Mouse (Mus musculus) gastrocnemius, adult 2 months (tissue): ENCODE results near the gene Adnp. TPM values are rescaled to one million over a fixed set of nuclear protein-coding genes. Genes with fewer than 3 reads are reported as not detected.
A peak's percentile ranks its signal among the peaks of the same experiment; 100 is the strongest.

Experiments used
- DNase-seq: peaks from one replicate; pipeline ENCODE4 v3.0.0; 2022
- H3K27ac ChIP-seq: fragments of 200-600 bp; 2 replicates; pipeline ENCODE4 v1.8.1; 2022; ENCODE audit warnings: mild to moderate bottlenecking
- H3K4me3 ChIP-seq: fragments of 200-600 bp; 2 replicates; pipeline ENCODE4 v1.8.1; 2022; ENCODE audit warnings: mild to moderate bottlenecking, moderate library complexity
- CTCF ChIP-seq: fragments of 200-600 bp; IDR thresholded peaks from 2 replicates; pipeline ENCODE4 v1.8.1; 2022; ENCODE audit warnings: antibody characterized with exemption, mild to moderate bottlenecking, moderate library complexity
- intact Hi-C: fragments of 180-260 bp; cut with DNase I; formaldehyde crosslinking; loops from one replicate; pipeline ENCODE4 v1.15.1; 2025
- long read RNA-seq, 2 experiments: library from polyadenylated mRNA; stranded (forward); transcript quantifications; one replicate each; pipeline ENCODE4 v2.0.0; 2021
- total RNA-seq, 2 experiments: library from RNA; stranded (reverse); gene quantifications; 2 replicates each; pipeline ENCODE4 v1.2.3; 2021

The Adnp gene
- 10 to 100 TPM; 14.6 to 16.2 TPM for total RNA-seq
- long read RNA-seq, experiment 1, full-length matches to known transcripts, result 4 of 5 reads
- long read RNA-seq, experiment 1, partial matches to known transcripts, result 1 of 5 reads
- long read RNA-seq, experiment 1, other reads (novel, unspliced or antisense), result 0 of 5 reads
- long read RNA-seq, experiment 2, full-length matches to known transcripts, result 1 of 1 reads
- long read RNA-seq, experiment 2, partial matches to known transcripts, result 0 of 1 reads
- long read RNA-seq, experiment 2, other reads (novel, unspliced or antisense), result 0 of 1 reads

- intact Hi-C loops, result loop anchor here (2.0 kb wide), 2 partner anchors 24 to 90 kb away; partner anchors contain the start of genes Dpm1, Gm20716 and Mocs3
- Histone ChIP-seq H3K4me3 (peak within 1 kb of the TSS; percentile 99), H3K27ac (peak within 1 kb of the TSS; percentile 99)
- peak; percentile 84 for TF ChIP-seq CTCF
- peak; percentile 94 for DNase-seq
Observed at GRCm38 (mm10) chr2:168206725-168207644, at the start of gene Adnp. Gene Adnp (minus strand): TSS chr2:168207112.

GRCm38 (mm10) chr2:168256506-168256905 is 49.6 kb upstream of the Adnp start:
- DNase-seq, result no peak
- TF ChIP-seq CTCF, result no peak
- intact Hi-C loops, result loop anchor here (10.0 kb wide), 1 partner anchor 398 kb away; no protein-coding TSS in a partner anchor
- Histone ChIP-seq H3K27ac (no peak overlapping the region), H3K4me3 (no peak overlapping the region)

- DNase-seq, result no peak
- TF ChIP-seq CTCF, result no peak
- Histone ChIP-seq H3K27ac (no peak overlapping the region), H3K4me3 (no peak overlapping the region)
- intact Hi-C loops, result loop anchor here (10.0 kb wide), 1 partner anchor 401 kb away; no protein-coding TSS in a partner anchor
Observed at GRCm38 (mm10) chr2:168253822-168254221, 46.9 kb upstream of the Adnp start.

GRCm38 (mm10) chr2:168252639-168253292 is 45.9 kb upstream of the Adnp start:
- no peak for DNase-seq
- no peak overlapping the region for H3K27ac ChIP-seq
- intact Hi-C loops, result loop anchor here (10.0 kb wide), 1 partner anchor 402 kb away; no protein-coding TSS in a partner anchor
- H3K4me3 ChIP-seq, result no peak overlapping the region
- peak; percentile 60 for TF ChIP-seq CTCF

- peak; percentile 77 for DNase-seq
- peak; percentile 89 for TF ChIP-seq CTCF
- intact Hi-C loops, result loop anchor here (1.0 to 10.0 kb wide), 2 partner anchors 195 to 405 kb away; no protein-coding TSS in a partner anchor
- Histone ChIP-seq H3K27ac (no peak overlapping the region), H3K4me3 (no peak overlapping the region)
Observed at GRCm38 (mm10) chr2:168250270-168250669, 43.4 kb upstream of the Adnp start.

GRCm38 (mm10) chr2:168248856-168249245 is 41.9 kb upstream of the Adnp start:
- peak; percentile 32; the same call in 1 of the 2 replicates for TF ChIP-seq CTCF
- no peak overlapping the region for H3K27ac ChIP-seq
- DNase-seq, result no peak
- intact Hi-C loops, result no loop called here
- H3K4me3 ChIP-seq, result no peak overlapping the region

- Histone ChIP-seq H3K27ac (no peak overlapping the region), H3K4me3 (no peak overlapping the region)
- TF ChIP-seq CTCF, result no peak
- DNase-seq, result no peak
- intact Hi-C loops, result no loop called here
Observed at GRCm38 (mm10) chr2:168248167-168248855, 41.4 kb upstream of the Adnp start.

GRCm38 (mm10) chr2:168245571-168245970 is 38.7 kb upstream of the Adnp start:
- no peak overlapping the region for H3K27ac ChIP-seq
- no peak for DNase-seq
- no peak for TF ChIP-seq CTCF
- H3K4me3 ChIP-seq, result no peak overlapping the region
- intact Hi-C loops, result no loop called here

GRCm38 (mm10) chr2:168243278-168243677 is 36.4 kb upstream of the Adnp start:
- peak; percentile 3; the same call in 1 of the 2 replicates for TF ChIP-seq CTCF
- Histone ChIP-seq H3K27ac (no peak overlapping the region), H3K4me3 (no peak overlapping the region)
- DNase-seq, result no peak
- intact Hi-C loops, result no loop called here

- TF ChIP-seq CTCF, result no peak
- DNase-seq, result no peak
- no peak overlapping the region for H3K4me3 ChIP-seq
- H3K27ac ChIP-seq, result no peak overlapping the region
- intact Hi-C loops, result no loop called here
Observed at GRCm38 (mm10) chr2:168242841-168243240, 35.9 kb upstream of the Adnp start.

- TF ChIP-seq CTCF, result no peak
- intact Hi-C loops, result no loop called here
- no peak for DNase-seq
- Histone ChIP-seq H3K4me3 (no peak overlapping the region), H3K27ac (no peak overlapping the region)
Observed at GRCm38 (mm10) chr2:168238335-168238734, 31.4 kb upstream of the Adnp start.

GRCm38 (mm10) chr2:168233286-168233685 is 26.4 kb upstream of the Adnp start:
- TF ChIP-seq CTCF, result no peak
- no peak overlapping the region for H3K27ac ChIP-seq
- intact Hi-C loops, result no loop called here
- no peak overlapping the region for H3K4me3 ChIP-seq
- no peak for DNase-seq
